Mouse (Mus musculus) small intestine, adult 2 months (tissue): ENCODE measurements around the gene Igsf11. TPM values are rescaled to one million over a fixed set of nuclear protein-coding genes. Genes with fewer than 3 reads are reported as not detected.

Source experiments
- H3K27ac ChIP-seq: fragments of 200-500 bp; 2 replicates; pipeline ENCODE4 v1.5.1; 2012; ENCODE audit warnings: low read depth, low read length, control low read depth, inconsistent platforms; ENCODE audit not compliant: insufficient read depth
- H3K27me3 ChIP-seq: fragments of 200-500 bp; 2 replicates; pipeline ENCODE4 v1.6.1; 2012; ENCODE audit warnings: mild to moderate bottlenecking, moderate library complexity, low read length, inconsistent platforms; ENCODE audit not compliant: control insufficient read depth, insufficient read depth
- H3K36me3 ChIP-seq: fragments of 200-500 bp; 2 replicates; pipeline ENCODE4 v1.6.1; 2012; ENCODE audit warnings: mild to moderate bottlenecking, low read length, control low read depth, inconsistent platforms; ENCODE audit not compliant: control insufficient read depth, insufficient read depth
- H3K4me1 ChIP-seq: fragments of 200-500 bp; 2 replicates; pipeline ENCODE4 v1.6.1; 2012; ENCODE audit warnings: low read length, inconsistent platforms, mixed read lengths; ENCODE audit not compliant: control insufficient read depth, insufficient read depth, insufficient read length
- H3K4me3 ChIP-seq: fragments of 200-500 bp; 2 replicates; pipeline ENCODE4 v1.5.1; 2012; ENCODE audit warnings: low read depth, mild to moderate bottlenecking, control low read depth, inconsistent platforms, low read length, moderate library complexity
- CTCF ChIP-seq: fragments of 200-500 bp; IDR thresholded peaks from 2 replicates; pipeline ENCODE4 v1.5.1; 2012; ENCODE audit warnings: low read depth, mild to moderate bottlenecking, control low read depth, inconsistent platforms, low read length, moderate library complexity, mixed read lengths; ENCODE audit not compliant: insufficient replicate concordance, insufficient read length; ENCODE audit errors: extremely low read depth
- POLR2A ChIP-seq: fragments of 200-500 bp; IDR thresholded peaks from 2 replicates; pipeline ENCODE4 v1.6.1; 2012; ENCODE audit warnings: low read depth, mild to moderate bottlenecking, control low read depth, inconsistent platforms, low read length, moderate library complexity
- WGBS: fragments of 180-500 bp; shearing (Covaris S2); methylation state at CpG from one replicate; pipeline ENCODE4 v1.1.7; 2018; 5-methylcytosine and 5-hydroxymethylcytosine counted together
- polyA plus RNA-seq: library from polyadenylated mRNA; depleted of rRNA; stranded (reverse); fragments of >200 nt; gene quantifications from 2 replicates; pipeline ENCODE4 v1.2.3, GENCODE M21; 2012

Igsf11 gene
- polyA plus RNA-seq, 1 experiment = 0.41 TPM

- no peak overlapping the region for H3K27ac ChIP-seq
- TF ChIP-seq CTCF (peak; percentile 54; the same call in 1 of the 2 replicates), POLR2A (no peak)
- H3K36me3 ChIP-seq = no peaks in the 10 kb centered on the region
- WGBS = 6% methylated on average over 4 of the region's 4 CpGs
- H3K4me1 ChIP-seq = no peaks in the 10 kb centered on the region
- no peak overlapping the region for H3K4me3 ChIP-seq
- no peaks in the 10 kb centered on the region for H3K27me3 ChIP-seq
These were observed 156.4 kb downstream of the Igsf11 start for GRCm38 (mm10) chr16:39048889-39049288.

DNA sequence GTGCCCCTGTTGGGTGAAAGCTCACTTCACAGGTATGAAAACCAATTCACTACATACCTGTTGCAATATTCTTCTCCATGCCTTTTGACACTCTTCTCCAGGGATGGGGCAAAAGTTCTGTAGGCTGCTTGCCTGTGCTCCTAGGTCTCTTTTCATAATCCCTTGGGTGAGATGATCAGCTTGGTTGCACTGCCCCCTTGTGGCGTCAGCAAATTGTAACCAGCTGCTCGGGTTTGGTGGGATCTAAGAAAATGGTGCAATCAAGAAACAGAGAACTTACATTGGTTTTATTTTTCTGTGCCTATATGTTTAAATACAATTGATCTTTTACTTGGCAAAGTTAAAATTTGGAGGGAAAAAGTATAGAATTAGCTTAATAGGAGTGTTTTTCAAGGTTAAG is 160.5 kb downstream of the Igsf11 start:
- no peaks in the 10 kb centered on the region for H3K4me1 ChIP-seq
- H3K27ac ChIP-seq = no peak overlapping the region
- H3K36me3 ChIP-seq = no peaks in the 10 kb centered on the region
- no peak for TF ChIP-seq POLR2A
- TF ChIP-seq CTCF = peak; percentile 71; the same call in 1 of the 2 replicates
- no peak overlapping the region for H3K4me3 ChIP-seq
- no peaks in the 10 kb centered on the region for H3K27me3 ChIP-seq
- WGBS = under 1% methylated on average over 2 of the region's 2 CpGs

DNA sequence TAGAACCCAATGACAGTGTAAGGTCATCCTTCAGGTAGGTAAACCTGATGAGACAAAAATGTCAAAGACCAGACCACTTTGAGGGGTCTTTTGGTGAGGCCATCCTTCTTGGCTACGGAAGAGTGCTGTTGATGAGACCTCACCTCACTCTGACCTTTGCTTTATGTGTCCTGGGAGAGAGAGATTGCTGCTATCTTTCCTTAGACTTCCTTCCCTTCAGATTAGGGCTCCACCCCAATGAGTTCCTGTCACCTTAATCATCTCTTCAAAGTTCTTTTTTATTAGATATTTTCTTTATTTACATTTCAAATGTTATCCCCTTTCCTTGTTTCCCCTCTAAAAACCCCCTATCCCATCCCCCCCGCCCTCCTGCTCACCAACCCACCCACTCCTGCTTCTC is 161.3 kb downstream of the Igsf11 start:
- no peaks in the 10 kb centered on the region for H3K27me3 ChIP-seq
- H3K36me3 ChIP-seq = no peaks in the 10 kb centered on the region
- WGBS = 46% methylated on average over 2 of the region's 2 CpGs
- TF ChIP-seq CTCF (no peak), POLR2A (no peak)
- no peaks in the 10 kb centered on the region for H3K4me1 ChIP-seq
- no peak overlapping the region for H3K4me3 ChIP-seq
- no peak overlapping the region for H3K27ac ChIP-seq

DNA sequence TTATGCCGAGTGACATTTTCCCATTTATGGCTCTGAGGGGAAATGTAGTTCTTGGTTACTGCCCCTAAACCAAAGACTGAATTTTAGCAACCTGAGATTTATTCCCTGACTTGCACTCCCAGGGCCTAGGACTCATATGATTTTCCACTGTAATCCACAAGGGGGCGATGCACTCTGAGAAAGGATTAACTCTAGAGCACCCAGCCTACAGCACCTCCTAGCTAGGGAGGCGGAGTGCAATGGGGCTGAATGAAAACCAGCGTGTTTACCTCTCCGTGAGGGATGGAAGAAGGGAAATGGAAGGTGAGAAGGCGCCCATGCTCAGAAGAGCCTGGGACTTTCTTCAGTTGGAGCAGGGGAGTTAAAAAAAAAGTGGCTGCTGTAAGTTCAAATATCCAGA is 163.6 kb downstream of the Igsf11 start:
- H3K27me3 ChIP-seq = no peaks in the 10 kb centered on the region
- H3K27ac ChIP-seq = no peak overlapping the region
- no peak overlapping the region for H3K4me3 ChIP-seq
- TF ChIP-seq CTCF (peak; percentile 21; the same call in 1 of the 2 replicates), POLR2A (no peak)
- no peaks in the 10 kb centered on the region for H3K36me3 ChIP-seq
- WGBS = 19% methylated on average over 6 of the region's 6 CpGs
- no peaks in the 10 kb centered on the region for H3K4me1 ChIP-seq

GRCm38 (mm10) chr16:39056961-39057360 is 164.5 kb downstream of the Igsf11 start:
- Histone ChIP-seq H3K27ac (no peak overlapping the region), H3K4me3 (no peak overlapping the region), H3K4me1 (no peaks in the 10 kb centered on the region), H3K36me3 (no peaks in the 10 kb centered on the region), H3K27me3 (no peaks in the 10 kb centered on the region)
- TF ChIP-seq POLR2A = no peak
- TF ChIP-seq CTCF = no peak
- 47% methylated on average over 12 of the region's 12 CpGs for WGBS

- Histone ChIP-seq H3K36me3 (no peaks in the 10 kb centered on the region), H3K27ac (no peak overlapping the region), H3K27me3 (no peaks in the 10 kb centered on the region), H3K4me3 (no peak overlapping the region), H3K4me1 (no peaks in the 10 kb centered on the region)
- 79% methylated on average over 2 of the region's 2 CpGs for WGBS
- TF ChIP-seq CTCF = no peak
- TF ChIP-seq POLR2A = no peak
These were observed 166.4 kb downstream of the Igsf11 start for GRCm38 (mm10) chr16:39058869-39059268.

- WGBS = 26% methylated on average over 5 of the region's 5 CpGs
These were observed 170.1 kb downstream of the Igsf11 start for GRCm38 (mm10) chr16:39062596-39062995.

More at GRCm38 (mm10) chr16:39062596-39062995, 170.1 kb downstream of the Igsf11 start:
- Histone ChIP-seq H3K36me3 (no peaks in the 10 kb centered on the region), H3K4me3 (no peak overlapping the region), H3K27me3 (no peaks in the 10 kb centered on the region), H3K27ac (no peak overlapping the region), H3K4me1 (no peaks in the 10 kb centered on the region)
- TF ChIP-seq CTCF (no peak), POLR2A (no peak)
